Mouse (Mus musculus): Measurements from ENCODE around the gene Eif2b4.
A peak's percentile ranks its signal among the peaks of the same experiment; 100 is the strongest.

Eif2b4 gene

DNA sequence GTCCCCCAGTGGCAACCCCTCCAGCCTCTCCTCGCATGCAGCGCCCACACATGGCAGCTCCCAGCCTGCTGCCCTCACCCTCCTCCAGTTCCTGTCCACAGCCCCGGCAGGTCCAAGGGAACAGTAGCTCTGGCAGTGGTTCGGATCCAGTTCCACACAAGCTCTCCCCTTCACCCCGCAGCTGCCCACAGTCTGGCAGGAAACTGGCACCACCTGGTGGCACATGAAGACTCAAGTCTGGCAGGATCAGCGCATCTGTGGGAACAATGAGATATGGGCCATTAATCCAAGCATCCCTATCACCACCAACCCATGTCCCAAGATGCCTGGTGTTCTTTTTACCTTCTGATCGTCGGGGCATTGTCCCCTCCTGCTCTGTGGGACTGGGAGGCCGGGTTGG, 6.7 kb upstream of the Eif2b4 start:
- no peak for DNase-seq (ENCODE audit: low spot score)

DNA sequence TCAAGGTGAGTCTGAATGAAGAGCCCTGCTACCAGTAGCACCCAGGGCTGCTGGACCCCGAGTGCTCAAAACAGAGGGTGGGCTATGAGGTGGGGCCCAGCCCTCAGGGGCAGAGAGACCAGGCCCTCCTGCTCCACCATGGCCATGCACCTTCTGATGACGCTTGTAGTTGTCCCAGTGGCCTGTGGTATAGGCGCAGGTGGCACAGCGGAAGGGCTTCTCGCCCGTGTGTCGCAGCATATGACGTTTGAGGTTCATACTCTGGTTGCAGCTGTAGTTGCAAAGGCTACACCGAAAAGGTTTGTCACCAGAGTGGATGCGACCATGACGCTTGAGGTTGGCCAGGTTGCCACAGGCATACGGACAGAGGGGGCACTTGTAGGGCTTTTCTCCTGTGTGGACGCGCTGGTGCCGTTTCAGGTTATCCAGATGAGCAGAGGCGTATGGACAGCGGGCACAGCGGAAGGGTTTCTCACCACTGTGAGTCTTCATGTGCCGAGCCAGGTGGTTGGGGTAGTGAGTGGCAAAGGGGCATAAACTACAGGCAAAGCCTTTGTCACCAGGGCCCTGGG, 6.2 kb upstream of the Eif2b4 start:
- no peak for DNase-seq (ENCODE audit: low spot score)

DNA sequence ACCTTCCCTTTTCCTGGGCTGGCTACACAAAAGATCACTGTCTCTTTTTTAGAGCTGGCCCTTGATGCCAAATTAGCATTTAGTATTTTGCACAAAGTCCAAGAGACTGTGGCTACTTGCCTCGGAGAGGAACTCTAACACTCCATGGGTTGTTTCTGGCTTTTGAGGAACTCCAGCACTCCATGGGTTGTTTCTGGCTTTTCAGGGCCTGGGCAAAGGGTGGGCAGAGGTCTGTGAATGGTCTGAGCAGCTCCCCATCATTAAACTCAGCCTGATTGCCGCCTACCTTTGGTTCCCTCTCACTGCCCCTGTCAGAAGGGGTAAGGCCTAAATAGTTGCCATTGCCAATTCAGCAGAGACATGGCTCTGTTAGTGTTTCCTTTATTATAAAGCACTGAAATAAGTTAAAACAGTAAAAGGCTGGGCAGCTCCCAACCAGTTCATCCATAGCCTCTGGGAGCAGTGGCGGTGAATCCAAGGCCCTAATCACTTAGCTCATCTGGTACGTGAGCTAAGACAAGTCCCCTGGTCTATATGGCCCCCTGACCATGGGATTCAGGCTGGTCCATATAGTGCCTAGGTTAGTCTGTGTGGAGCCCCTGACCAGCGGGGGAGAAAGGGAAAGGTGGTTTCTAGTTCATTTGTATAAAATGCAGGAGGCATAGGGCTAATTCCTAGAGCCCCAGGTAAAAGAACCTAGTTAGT, 5.5 kb upstream of the Eif2b4 start:
- no peak for DNase-seq (ENCODE audit: low spot score)

DNA sequence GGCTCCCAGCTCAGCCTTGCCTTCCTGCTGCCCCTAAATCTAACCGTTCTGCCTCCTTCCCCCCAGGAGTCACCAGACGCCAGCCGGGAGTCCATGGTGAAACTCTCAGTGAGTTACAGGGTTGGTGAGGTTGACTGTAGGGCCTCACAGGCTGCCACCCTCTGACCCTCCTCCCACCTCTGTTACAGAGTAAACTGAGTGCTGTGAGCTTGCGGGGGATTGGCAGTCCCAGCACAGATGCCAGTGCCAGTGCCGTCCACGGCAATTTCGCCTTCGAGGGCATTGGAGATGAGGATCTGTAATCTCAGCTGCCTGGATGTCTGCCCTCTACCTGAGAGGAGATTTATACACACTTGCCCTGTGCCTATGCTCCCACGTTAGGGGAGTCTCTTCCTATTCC, 4.9 kb upstream of the Eif2b4 start:
- DNase-seq (ENCODE audit: low spot score) = no peak

DNA sequence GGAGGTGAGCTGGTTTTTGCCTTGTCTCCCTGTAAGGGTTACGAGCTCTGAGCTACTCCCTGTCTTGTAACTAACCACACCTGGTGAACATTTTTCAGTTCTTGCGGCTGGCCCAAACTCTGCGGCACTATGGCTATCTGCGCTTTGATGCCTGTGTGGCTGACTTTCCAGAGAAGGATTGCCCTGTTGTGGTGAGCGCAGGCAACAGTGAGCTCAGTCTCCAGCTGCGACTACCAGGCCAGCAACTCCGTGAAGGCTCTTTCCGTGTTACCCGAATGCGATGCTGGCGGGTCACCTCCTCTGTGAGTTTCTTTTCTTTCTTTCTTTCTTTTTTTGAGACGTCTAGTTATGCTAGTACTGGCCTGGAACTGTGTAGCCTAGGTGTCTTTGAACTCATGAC, 3.8 kb upstream of the Eif2b4 start:
- no peak for DNase-seq (ENCODE audit: low spot score)

DNA sequence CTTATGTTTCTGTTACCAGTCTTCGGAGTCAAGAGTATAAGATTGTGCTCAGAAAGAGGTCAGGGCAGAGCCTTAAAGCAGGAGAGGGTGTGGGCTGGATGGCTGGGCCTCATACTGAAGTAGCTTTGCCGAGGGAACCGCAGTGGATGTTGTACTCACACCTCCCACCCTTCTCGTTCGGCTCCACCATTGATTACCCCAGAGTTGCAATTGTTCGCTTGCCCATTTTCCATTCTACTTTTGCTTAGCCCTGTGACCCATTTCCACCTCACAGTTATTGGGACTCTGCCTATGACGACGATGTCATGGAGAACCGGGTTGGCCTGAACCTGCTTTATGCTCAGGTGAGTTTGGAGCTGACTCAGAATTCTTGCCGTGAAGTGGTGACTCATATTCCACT, 3.0 kb upstream of the Eif2b4 start:
- no peak for DNase-seq (ENCODE audit: low spot score)

DNA sequence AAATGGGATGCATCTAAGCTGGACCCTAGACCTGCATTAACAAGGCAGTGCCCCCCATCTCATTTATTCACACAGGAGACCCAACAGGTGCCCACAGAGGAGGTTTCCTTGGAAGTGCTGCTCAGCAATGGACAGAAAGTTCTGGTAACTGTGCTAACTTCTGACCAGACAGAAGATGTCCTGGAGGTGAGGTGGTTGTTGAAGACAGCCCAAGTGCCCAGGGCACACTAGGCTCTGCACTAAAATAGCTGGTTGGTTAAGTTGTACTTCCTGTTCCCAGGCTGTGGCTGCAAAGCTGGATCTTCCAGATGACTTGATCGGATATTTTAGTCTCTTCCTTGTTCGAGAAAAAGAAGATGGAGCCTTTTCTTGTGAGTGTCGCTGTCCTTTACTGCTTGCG, 2.4 kb upstream of the Eif2b4 start:
- no peak for DNase-seq (ENCODE audit: low spot score)

DNA sequence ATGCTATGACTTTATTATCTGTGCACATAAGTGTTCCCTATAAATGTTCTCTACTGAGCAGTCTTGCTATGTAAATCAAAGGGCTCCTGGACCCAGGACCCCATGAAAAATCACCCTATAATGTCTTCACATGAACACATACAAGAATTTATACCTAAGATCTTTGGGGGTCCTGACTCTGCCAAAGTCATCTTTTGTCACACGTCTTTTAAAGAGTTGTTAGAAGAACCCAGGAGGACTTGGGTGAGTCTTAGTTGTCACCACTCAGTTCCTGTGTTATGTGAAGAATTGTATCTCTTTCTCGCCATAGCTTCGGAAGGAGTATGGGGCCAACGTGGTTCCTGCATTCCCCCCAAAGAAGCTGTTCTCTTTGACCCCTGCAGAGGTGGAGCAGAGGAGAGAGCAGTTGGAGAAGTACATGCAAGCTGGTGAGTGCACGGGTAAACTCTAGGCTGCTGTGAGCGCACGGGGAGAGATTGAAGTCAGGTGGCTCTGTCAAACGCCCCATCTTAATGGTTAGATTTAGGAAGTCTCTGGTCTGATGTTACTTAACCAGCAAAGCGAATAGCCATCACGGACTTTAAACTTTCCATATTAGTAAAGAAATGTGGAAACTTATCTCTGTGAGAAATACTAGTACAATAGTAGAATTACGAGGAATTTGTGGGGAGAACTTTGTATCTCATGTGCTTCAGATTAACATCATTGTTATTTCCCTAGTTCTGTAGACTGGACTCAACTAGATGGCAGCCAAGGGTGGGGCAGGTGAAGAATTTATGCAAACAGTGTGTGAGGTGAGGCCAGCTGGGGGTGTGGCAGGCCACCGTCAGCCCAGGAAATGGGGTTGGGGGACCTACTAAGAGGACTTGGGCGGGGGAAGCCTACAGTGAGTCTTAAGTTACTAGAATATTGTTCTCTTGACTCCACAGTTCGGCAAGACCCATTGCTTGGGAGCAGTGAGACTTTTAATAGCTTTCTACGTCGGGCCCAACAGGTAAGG, 1.6 kb upstream of the Eif2b4 start:
- no peak for DNase-seq (ENCODE audit: low spot score)

DNA sequence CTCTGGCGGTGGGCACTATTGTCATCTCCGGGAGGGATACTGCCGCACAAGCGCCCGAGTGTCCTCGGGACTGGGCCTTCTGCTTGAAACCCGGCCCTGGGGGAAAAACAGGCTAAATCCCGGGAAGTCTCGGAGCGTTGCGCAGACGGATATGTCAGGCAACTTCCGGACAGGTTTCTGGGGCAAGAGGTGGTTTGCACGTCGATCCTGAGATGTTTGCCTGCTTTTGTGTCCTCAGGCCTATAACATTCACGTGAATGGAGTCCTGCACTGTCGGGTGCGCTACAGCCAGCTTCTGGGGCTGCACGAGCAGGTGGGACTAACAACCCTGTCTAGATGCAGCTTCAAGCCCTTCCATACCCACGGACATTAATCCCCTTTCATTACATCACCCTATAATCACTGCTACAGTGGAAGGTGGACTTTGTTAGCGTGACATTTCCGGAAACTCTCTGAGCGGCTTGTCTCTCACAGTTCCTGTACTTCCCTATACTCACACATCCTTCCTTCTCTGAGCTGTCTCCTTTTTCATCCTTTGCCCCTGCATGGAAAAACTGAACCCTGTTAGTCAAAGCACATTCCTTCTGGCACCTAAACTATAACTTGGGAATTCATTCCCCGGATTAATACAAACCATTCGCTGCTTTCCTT, 526 bp upstream of the Eif2b4 start:
- no peak for DNase-seq (ENCODE audit: low spot score)

DNA sequence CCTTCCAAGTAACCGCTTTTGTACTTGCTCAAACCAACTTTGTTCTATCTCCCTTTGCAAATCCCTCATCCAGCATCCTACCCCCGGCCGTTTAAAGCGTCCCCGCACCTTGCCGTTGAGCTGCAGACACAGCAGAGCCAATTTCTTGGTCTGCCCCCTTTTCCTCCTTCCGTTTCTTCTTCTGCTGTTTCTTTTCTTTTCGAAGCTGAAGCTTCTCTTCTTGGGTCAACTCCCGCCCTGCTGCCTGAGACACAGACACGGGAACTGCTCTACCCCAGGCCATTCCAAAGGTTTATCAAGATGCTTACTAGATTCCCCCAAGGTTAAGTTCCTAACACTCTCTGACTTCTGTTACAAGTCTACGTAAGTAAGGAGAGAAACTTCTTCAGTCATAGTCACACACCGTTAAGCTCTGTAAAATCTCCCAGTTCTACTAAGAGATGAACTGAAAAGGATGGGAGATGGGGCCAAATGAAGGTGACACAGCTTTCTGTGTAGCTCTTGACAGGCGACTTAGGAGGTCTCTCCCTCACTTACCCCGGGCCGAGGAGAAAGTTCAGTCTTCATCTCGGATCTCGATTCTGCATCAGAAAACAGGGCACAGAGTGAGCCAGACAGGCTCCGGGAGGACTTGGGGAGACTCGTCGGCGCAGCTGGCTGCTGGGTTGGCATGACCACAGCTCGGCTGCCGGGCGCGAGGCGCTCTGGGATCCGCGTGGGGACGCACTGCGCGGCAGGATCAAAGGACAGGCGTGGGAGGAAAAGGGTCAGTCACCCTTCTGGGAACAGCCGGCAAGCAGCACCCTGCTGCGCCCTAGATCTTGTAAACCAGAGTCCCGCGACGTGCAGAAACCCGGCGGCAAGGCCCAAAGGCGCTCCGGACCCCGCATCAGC, 938 bp downstream of the Eif2b4 start:
- no peak for DNase-seq (ENCODE audit: low spot score)

DNA sequence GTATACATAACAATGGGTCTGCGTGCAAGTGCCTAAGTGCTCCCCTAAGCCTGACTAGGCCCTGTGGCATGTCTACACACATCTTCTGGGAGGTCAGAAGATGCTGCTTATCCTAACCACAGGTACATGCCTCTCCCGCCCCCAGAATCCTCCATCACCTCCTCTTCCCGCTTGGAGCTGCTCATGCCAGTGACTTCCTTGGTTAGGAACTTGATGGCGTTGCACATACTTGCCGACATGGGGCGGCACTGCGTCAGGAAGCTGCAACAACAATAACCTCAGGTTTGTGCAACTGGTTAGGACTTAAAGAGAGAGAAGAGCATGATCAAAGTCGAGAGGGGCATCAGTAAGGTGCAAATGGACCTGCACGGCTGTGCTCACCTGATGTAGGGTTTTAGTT, 3.0 kb downstream of the Eif2b4 start:
- no peak for DNase-seq (ENCODE audit: low spot score)

DNA sequence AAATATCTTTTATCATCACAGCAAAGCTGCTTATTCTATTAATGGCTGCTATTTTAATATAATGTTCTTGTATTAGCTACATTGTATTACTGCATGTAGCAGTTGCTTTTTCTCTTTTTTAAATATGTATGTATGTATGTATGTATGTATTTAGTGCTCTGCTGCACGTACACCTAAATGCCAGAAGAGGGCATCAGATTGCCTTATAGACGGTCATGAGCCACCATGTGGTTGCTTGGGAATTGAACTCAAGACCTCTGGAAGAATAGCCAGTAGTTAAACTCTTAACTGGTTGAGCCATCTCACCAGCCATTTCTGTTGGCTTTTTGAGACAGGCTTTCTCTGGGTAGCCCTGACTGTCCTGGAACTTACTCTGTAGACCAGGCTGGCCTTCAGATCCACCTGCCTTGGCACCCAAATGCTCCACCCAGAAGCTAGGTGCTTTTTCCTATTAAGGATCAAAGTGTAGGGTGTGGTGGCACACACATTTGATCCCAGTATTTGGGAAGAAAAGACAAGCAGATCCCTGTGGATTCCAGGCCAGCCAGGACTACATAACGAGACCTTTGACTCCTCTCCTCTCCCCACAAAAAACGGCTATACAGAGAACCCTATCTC, 4.9 kb downstream of the Eif2b4 start:
- DNase-seq (ENCODE audit: low spot score) = no peak

DNA sequence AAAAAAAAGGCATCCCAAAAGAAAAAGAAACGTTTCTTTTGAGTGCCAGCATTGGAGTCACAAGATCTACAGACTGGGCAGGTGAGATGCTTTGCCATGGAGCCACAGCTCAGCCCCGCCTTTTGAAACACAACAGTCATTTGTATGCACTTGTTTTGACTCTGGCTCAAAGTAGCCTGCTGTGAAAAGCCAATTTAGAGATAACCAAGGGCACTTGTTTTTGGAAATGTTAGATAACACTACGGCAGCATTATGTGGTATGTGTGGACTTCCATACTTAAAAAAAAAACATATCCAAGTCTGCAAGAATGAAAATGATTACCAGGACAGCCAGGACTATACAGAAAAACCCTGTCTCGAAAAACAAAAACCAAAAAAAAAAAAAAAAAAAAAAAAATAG, 9.6 kb downstream of the Eif2b4 start:
- DNase-seq (ENCODE audit: low spot score) = no peak

DNA sequence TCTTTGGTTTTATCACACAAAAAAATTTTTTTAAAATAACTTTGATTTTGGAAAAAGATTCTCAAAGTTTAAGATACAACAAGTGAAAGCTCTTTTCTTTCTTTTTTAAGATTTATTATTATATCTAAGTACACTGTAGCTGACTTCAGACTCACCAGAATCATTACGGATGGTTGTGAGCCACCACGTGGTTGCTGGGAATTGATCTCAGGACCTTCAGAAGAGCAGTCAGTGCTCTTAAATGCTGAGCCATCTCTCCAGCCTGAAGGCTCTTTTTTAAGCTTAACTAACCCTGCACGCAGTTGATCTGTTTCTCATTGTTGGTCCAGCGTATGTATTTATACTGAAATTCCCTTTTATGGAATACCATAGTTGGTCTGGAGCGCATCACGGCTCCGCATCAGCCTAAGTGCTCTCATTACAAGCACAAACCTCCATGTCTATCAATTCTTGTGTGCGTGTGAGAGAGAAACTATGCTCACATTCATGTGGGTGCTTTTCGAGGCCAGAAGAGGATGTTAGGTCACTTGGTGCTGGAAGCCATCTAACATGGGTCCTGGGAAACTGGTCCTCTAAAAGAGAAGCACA, 12.0 kb downstream of the Eif2b4 start:
- no peak for DNase-seq (ENCODE audit: low spot score)

DNA sequence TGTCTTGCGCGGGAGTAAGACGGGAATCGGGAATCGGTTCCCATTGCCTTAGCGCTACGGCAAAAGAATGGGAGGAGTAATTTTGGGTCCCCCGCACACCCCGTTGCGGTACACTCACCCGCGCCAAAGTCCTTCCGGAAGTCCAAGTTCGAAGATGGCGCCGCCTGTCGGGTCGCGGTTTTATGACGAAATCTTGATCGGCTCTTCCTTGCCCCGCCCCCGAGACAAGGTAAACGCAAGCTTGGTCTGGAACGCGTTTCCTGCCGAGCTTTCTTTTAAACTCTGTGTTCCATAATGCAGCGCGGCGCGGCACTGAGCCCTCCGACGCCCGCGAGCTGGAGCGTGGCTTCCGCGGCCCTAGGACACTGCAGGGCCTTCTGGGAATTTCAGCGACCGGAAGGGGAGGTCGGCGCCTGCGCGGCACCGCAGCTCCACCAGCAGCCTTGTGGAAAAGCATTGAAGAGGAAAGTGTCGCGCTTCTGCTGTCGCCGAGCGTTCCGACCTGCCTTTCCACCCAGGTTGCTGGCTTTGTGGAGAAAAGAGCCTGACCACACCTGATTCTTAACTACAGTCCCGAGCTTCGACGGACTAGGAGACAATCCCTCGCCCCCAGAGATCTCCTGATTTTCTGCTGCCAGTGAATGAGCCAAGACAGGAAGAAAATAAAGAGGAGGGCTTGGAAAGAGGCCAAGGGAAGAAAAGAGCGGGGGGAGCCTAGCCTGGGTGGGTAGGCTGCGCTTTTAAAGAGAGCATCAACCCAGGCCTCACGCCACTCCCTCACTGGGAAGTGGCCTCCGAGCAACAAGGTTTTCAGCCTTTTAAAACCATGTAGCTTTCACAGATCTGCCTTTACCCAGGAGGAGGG, 13.2 kb downstream of the Eif2b4 start, which contains the start of the genes Gm29609 and Gtf3c2:
Gm29609 (minus strand) TSS at position 146 of the 865 bp plus-strand sequence.
Gtf3c2 (minus strand) TSS at position 379 of the 865 bp plus-strand sequence.
- DNase-seq (ENCODE audit: low spot score) = peak; percentile 95

DNA sequence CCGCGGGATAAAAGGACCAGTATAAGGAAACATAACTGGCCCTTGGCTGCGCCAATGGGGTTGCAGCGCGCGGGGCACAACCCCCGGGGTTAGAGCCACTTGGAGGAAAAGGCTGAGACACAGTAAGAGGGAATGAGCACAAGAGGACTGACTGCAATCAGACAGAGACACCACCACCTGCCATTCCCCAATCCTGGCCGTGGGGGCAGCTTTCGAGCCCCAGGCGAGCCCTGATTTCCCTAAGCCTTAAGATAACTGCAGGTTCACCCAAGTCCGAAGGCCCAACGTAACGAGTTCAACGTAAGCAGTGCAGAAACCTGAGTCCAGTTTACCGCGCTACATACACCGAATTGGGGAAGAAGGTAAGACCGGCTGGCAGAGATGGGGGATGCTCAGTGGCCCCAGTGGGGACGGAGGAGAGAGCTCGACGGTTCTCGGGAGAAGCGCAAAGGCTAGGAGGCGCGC, 13.9 kb downstream of the Eif2b4 start:
- no peak for DNase-seq (ENCODE audit: low spot score)

DNA sequence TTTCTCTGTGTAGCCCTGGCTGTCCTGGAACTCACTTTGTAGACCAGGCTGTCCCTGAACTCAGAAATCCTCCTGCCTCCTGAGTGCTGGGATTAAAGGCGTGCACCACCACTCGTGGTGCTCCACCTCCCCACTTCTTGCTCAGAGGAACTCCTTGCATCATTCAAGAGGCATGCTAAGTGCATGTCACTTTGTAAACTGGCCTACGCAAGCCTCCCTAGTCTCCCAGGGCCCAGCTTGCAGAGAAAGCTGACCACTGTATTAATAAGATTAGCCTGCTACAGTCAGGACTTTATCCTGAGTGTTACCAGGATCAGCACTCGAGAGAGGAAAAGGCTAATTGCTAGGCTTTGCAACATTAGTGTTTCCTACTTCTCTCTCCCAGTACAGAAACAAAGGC, 24.6 kb downstream of the Eif2b4 start:
- DNase-seq (ENCODE audit: low spot score) = no peak

DNA sequence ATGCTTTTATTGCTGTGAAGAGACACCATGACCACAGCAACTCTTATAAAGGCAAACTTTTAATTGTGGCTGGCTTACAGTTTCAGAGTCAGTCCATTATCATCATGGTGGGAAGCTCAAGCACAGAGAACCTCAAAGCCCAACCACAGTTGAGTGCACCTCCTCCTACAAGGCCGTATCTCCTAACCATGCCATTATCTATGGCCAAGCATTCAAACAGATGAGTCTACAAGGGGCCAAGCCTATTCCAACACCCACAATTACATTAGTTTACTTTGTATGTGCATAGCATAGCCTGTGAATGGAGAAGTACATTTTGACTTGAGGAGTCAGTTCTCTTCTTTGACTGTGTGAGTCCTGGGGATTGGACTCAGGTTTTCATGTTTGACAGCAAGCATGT, 28.4 kb downstream of the Eif2b4 start:
- no peak for DNase-seq (ENCODE audit: low spot score)

DNA sequence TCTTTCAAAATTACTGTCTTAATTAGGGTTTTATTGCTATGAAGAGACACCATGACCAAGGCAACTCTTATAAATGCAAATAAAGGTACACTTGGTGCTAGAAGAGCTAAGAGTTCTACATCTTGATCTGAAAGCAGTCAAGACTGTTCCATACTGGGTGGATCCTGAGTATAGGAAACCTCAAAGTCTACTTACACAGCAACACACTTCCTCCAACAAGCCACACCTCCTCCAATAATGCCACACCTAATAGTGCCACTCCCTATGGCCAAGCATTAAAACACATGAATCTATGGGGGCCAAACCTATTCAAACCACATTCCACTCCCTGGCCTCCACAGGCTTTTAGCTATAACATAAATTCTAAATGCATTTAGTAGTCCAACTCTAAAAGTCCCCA, 30.8 kb downstream of the Eif2b4 start:
- no peak for DNase-seq (ENCODE audit: low spot score)
